Mouse (Mus musculus) cortical plate, adult 2 months (tissue): ENCODE measurements around the gene Mertk.

Source experiments
- CTCF ChIP-seq: fragments of 200-500 bp; IDR thresholded peaks from 2 replicates; pipeline ENCODE4 v1.5.1; 2011; ENCODE audit warnings: mild to moderate bottlenecking, control low read depth, low read length; ENCODE audit not compliant: insufficient read depth; ENCODE audit errors: extremely low read depth
- POLR2A ChIP-seq: fragments of 200-500 bp; IDR thresholded peaks from 2 replicates; pipeline ENCODE4 v1.6.1; 2011; ENCODE audit warnings: mild to moderate bottlenecking, low read length, control low read depth; ENCODE audit not compliant: insufficient read depth; ENCODE audit errors: extremely low read depth

- TF ChIP-seq POLR2A (no peak), CTCF (no peak)
Observed at GRCm38 (mm10) chr2:128735089-128735488, 36.3 kb downstream of the Mertk start.
